Mouse (Mus musculus) lung, embryonic 14.5 days (tissue): ENCODE results near the gene 1810013L24Rik. TPM values are rescaled to one million over a fixed set of nuclear protein-coding genes. Genes with fewer than 3 reads are reported as not detected.
A peak's percentile ranks its signal among the peaks of the same experiment; 100 is the strongest.

ENCODE experiments used
- ATAC-seq: fragments of 200-750 bp; cut with Nextera tagmentation; 2 replicates; pipeline ENCODE4 v1.8.0; 2017; ENCODE audit warnings: mild to moderate bottlenecking, moderate TSS enrichment, moderate library complexity; ENCODE audit not compliant: insufficient read depth
- DNase-seq: peaks from one replicate; pipeline ENCODE4 v3.0.0-alpha.2; 2015
- H3K27ac ChIP-seq: fragments of 300-500 bp; sonication (generic); 2 replicates; pipeline ENCODE4 v1.5.1; 2014; ENCODE audit warnings: low read depth, mild to moderate bottlenecking, moderate library complexity
- H3K27me3 ChIP-seq: fragments of 300-500 bp; sonication (generic); 2 replicates; pipeline ENCODE4 v1.6.1; 2014; ENCODE audit warnings: low read length, control low read depth; ENCODE audit not compliant: insufficient read depth
- H3K36me3 ChIP-seq: fragments of 300-500 bp; sonication (generic); 2 replicates; pipeline ENCODE4 v1.6.1; 2014; ENCODE audit warnings: control low read depth; ENCODE audit not compliant: insufficient read depth
- H3K4me1 ChIP-seq: fragments of 300-500 bp; sonication (generic); 2 replicates; pipeline ENCODE4 v1.6.1; 2014; ENCODE audit warnings: antibody characterized with exemption, control low read depth; ENCODE audit not compliant: insufficient read depth
- H3K4me2 ChIP-seq: fragments of 300-500 bp; sonication (generic); 2 replicates; pipeline ENCODE4 v1.6.1; 2014; ENCODE audit warnings: mild to moderate bottlenecking
- H3K4me3 ChIP-seq: fragments of 300-500 bp; sonication (generic); 2 replicates; pipeline ENCODE4 v1.5.1; 2014; ENCODE audit warnings: low read depth, low read length
- H3K9ac ChIP-seq: fragments of 300-500 bp; sonication (generic); 2 replicates; pipeline ENCODE4 v1.6.1; 2014
- H3K9me3 ChIP-seq: fragments of 300-500 bp; sonication (generic); 2 replicates; pipeline ENCODE4 v1.6.1; 2016; ENCODE audit warnings: low read depth, low read length, control low read depth
- CTCF ChIP-seq: IDR thresholded peaks from 2 replicates; pipeline ENCODE4 v1.5.1; 2016; ENCODE audit warnings: antibody characterized with exemption, low read depth
- WGBS: fragments of 180-500 bp; shearing (Covaris S2); extraction: QIAGEN DNeasy Blood & Tissue Kit; methylation state at CpG from one replicate; pipeline ENCODE4 v1.1.7; 2014; 5-methylcytosine and 5-hydroxymethylcytosine counted together
- polyA plus RNA-seq: library from polyadenylated mRNA; unstranded; fragments of >200 nt; fragmentation: Nextera tagmentation; extraction: Ambion mirVana; gene quantifications from 2 replicates; pipeline ENCODE4 v1.2.1, GENCODE M21; 2014

Gene 1810013L24Rik
- polyA plus RNA-seq, 1 experiment from 2014 or later = 15.1 TPM

- Histone ChIP-seq H3K4me2 (no peak overlapping the region), H3K27me3 (no peaks in the 10 kb centered on the region), H3K9ac (no peak overlapping the region), H3K9me3 (no peaks in the 10 kb centered on the region), H3K4me3 (no peak overlapping the region), H3K27ac (no peak overlapping the region), H3K4me1 (no peaks in the 10 kb centered on the region), H3K36me3 (no peaks in the 10 kb centered on the region)
- DNase-seq (no peak), ATAC-seq (no peak)
- no peak for TF ChIP-seq CTCF
- 68% methylated on average over 4 of the region's 4 CpGs for WGBS
Measured at GRCm38 (mm10) chr16:8822586-8822985, 7.3 kb upstream of the 1810013L24Rik start.

GRCm38 (mm10) chr16:8823661-8824060, 6.2 kb upstream of the 1810013L24Rik start:
- ATAC-seq (peak; percentile 23; the same call in 1 of the 2 replicates), DNase-seq (peak; percentile 41)
- H3K27ac ChIP-seq = no peak overlapping the region
- H3K9me3 ChIP-seq = no peaks in the 10 kb centered on the region
- H3K4me1 ChIP-seq = no peaks in the 10 kb centered on the region
- no peaks in the 10 kb centered on the region for H3K27me3 ChIP-seq
- TF ChIP-seq CTCF = no peak
- WGBS = 65% methylated on average over 2 of the region's 2 CpGs
- H3K4me3 ChIP-seq = no peak overlapping the region
- H3K36me3 ChIP-seq = no peaks in the 10 kb centered on the region
- H3K4me2 ChIP-seq = no peak overlapping the region
- H3K9ac ChIP-seq = no peak overlapping the region

- Histone ChIP-seq H3K4me2 (no peak overlapping the region), H3K9ac (no peak overlapping the region), H3K36me3 (peaks cover 4% of the 10 kb centered on the region; the same call in 1 of the 2 replicates), H3K27ac (no peak overlapping the region), H3K4me3 (no peak overlapping the region), H3K4me1 (peaks cover 3% of the 10 kb centered on the region; the same call in 1 of the 2 replicates), H3K27me3 (no peaks in the 10 kb centered on the region), H3K9me3 (no peaks in the 10 kb centered on the region)
- DNase-seq (no peak), ATAC-seq (no peak)
- 76% methylated on average over 7 of the region's 7 CpGs for WGBS
- TF ChIP-seq CTCF = no peak
Measured at GRCm38 (mm10) chr16:8827366-8827765, 2.5 kb upstream of the 1810013L24Rik start.

GRCm38 (mm10) chr16:8828636-8829563, 1.0 kb upstream of the 1810013L24Rik start:
- H3K27ac ChIP-seq = peak overlapping the region; percentile 93
- peaks cover 3% of the 10 kb centered on the region; the same call in 1 of the 2 replicates for H3K4me1 ChIP-seq
- no peaks in the 10 kb centered on the region for H3K9me3 ChIP-seq
- H3K9ac ChIP-seq = peak overlapping the region; percentile 58
- peaks cover 14% of the 10 kb centered on the region for H3K36me3 ChIP-seq
- peak overlapping the region; percentile 99 for H3K4me3 ChIP-seq
- WGBS = 11% methylated on average over 33 of the region's 33 CpGs
- no peaks in the 10 kb centered on the region for H3K27me3 ChIP-seq
- H3K4me2 ChIP-seq = peak overlapping the region; percentile 94
- DNase-seq (no peak), ATAC-seq (peak; percentile 67)
- TF ChIP-seq CTCF = peak; percentile 45

- peak overlapping the region; percentile 93 for H3K4me2 ChIP-seq
Measured at GRCm38 (mm10) chr16:8830431-8831211, 721 bp downstream of the 1810013L24Rik start.

GRCm38 (mm10) chr16:8831241-8831640, 1.3 kb downstream of the 1810013L24Rik start:
- peaks cover 33% of the 10 kb centered on the region for H3K36me3 ChIP-seq
- no peaks in the 10 kb centered on the region for H3K9me3 ChIP-seq
- no peak for TF ChIP-seq CTCF
- H3K4me1 ChIP-seq = peaks cover 3% of the 10 kb centered on the region; the same call in 1 of the 2 replicates
- no peak for ATAC-seq
- peak overlapping the region; percentile 99 for H3K9ac ChIP-seq
- H3K4me2 ChIP-seq = peak overlapping the region; percentile 93
- peak; percentile 9 for DNase-seq
- peak overlapping the region; percentile 97; the same call in 1 of the 2 replicates for H3K27ac ChIP-seq
- no peaks in the 10 kb centered on the region for H3K27me3 ChIP-seq
- WGBS = 2% methylated on average over 12 of the region's 12 CpGs
- H3K4me3 ChIP-seq = peak overlapping the region; percentile 99

More at GRCm38 (mm10) chr16:8830431-8831211, 721 bp downstream of the 1810013L24Rik start:
- DNase-seq (peak; percentile 80), ATAC-seq (peak; percentile 27)
- Histone ChIP-seq H3K27ac (peak overlapping the region; percentile 97), H3K36me3 (peaks cover 28% of the 10 kb centered on the region), H3K4me3 (peak overlapping the region; percentile 99), H3K4me1 (peaks cover 3% of the 10 kb centered on the region; the same call in 1 of the 2 replicates), H3K9me3 (no peaks in the 10 kb centered on the region), H3K27me3 (no peaks in the 10 kb centered on the region), H3K9ac (peak overlapping the region; percentile 99)
- WGBS = under 1% methylated on average over 72 of the region's 74 CpGs
- no peak for TF ChIP-seq CTCF
